Mouse (Mus musculus) heart, embryonic 14.5 days (tissue): ENCODE measurements around the gene Il6ra. TPM values are rescaled to one million over a fixed set of nuclear protein-coding genes. Genes with fewer than 3 reads are reported as not detected.
A peak's percentile ranks its signal among the peaks of the same experiment; 100 is the strongest.

ENCODE experiments used
- ATAC-seq: fragments of 200-750 bp; cut with Nextera tagmentation; 2 replicates; pipeline ENCODE4 v1.8.0; 2017; ENCODE audit warnings: low read depth, moderate TSS enrichment; ENCODE audit not compliant: insufficient number of reproducible peaks, insufficient read depth, low FRiP score
- H3K27ac ChIP-seq, 2 experiments: fragments of 200-500 bp in 1 of 2; fragments of 300-500 bp in 1 of 2; sonication (generic) in 1 of 2; replicated peaks in 1 of 2; 2 replicates each; pipeline ENCODE4 v1.5.1; 2012 to 2014; ENCODE audit warnings: low read depth in 2 of 2, low read length in 2 of 2, control low read depth in 1 of 2, mild to moderate bottlenecking in 1 of 2, mixed read lengths in 1 of 2; ENCODE audit not compliant: control insufficient read depth in 1 of 2, insufficient read depth in 1 of 2
- H3K27me3 ChIP-seq: fragments of 300-500 bp; sonication (generic); 2 replicates; pipeline ENCODE4 v1.6.1; 2014; ENCODE audit warnings: mild to moderate bottlenecking, low read length, control low read depth; ENCODE audit not compliant: control insufficient read depth, insufficient read depth
- H3K36me3 ChIP-seq: fragments of 300-500 bp; sonication (generic); 2 replicates; pipeline ENCODE4 v1.6.1; 2014; ENCODE audit warnings: mild to moderate bottlenecking, control low read depth, low read length, mixed read lengths; ENCODE audit not compliant: control insufficient read depth, insufficient read depth
- H3K4me1 ChIP-seq, 2 experiments: fragments of 200-500 bp in 1 of 2; fragments of 300-500 bp in 1 of 2; sonication (generic) in 1 of 2; 2 replicates each; pipeline ENCODE4 v1.6.1; 2012 to 2014; ENCODE audit warnings: low read length in 2 of 2, control low read depth in 1 of 2, mixed read lengths in 1 of 2; ENCODE audit not compliant: control insufficient read depth in 2 of 2, insufficient read depth in 2 of 2
- H3K4me2 ChIP-seq: fragments of 300-500 bp; sonication (generic); 2 replicates; pipeline ENCODE4 v1.6.1; 2014; ENCODE audit warnings: mild to moderate bottlenecking, low read length
- H3K4me3 ChIP-seq, 2 experiments: fragments of 200-500 bp in 1 of 2; fragments of 300-500 bp in 1 of 2; sonication (generic) in 1 of 2; 2 replicates each; pipeline ENCODE4 v1.5.1; 2012 to 2014; ENCODE audit warnings: low read length in 2 of 2, mild to moderate bottlenecking in 2 of 2, control low read depth in 1 of 2, low read depth in 1 of 2, moderate library complexity in 1 of 2; ENCODE audit not compliant: control insufficient read depth in 1 of 2, insufficient read depth in 1 of 2
- H3K9ac ChIP-seq: fragments of 300-500 bp; sonication (generic); 2 replicates; pipeline ENCODE4 v1.6.1; 2014; ENCODE audit warnings: mild to moderate bottlenecking, low read length
- H3K9me3 ChIP-seq: fragments of 300-500 bp; sonication (generic); 2 replicates; pipeline ENCODE4 v1.6.1; 2016; ENCODE audit warnings: low read length, control low read depth; ENCODE audit not compliant: control insufficient read depth
- WGBS: fragments of 180-500 bp; shearing (Covaris S2); extraction: QIAGEN DNeasy Blood & Tissue Kit; methylation state at CpG from one replicate; pipeline ENCODE4 v1.1.7; 2014; 5-methylcytosine and 5-hydroxymethylcytosine counted together
- polyA plus RNA-seq: library from polyadenylated mRNA; unstranded; fragments of >200 nt; fragmentation: Nextera tagmentation; extraction: Ambion mirVana; gene quantifications from 2 replicates; pipeline ENCODE4 v1.2.1, GENCODE M21; 2014

The Il6ra gene
- polyA plus RNA-seq: 0.32 and 0.58 TPM in 2 replicates

GRCm38 (mm10) chr3:89912543-89913391 lies at the start of gene Il6ra:
Gene Il6ra, minus strand, starts transcription at chr3:89913196.
- H3K27me3 ChIP-seq: peaks cover 43% of the 10 kb centered on the region
- 1% methylated on average over 70 of the region's 75 CpGs for WGBS
- peak; percentile 59; the same call in 1 of the 2 replicates for ATAC-seq
- H3K4me3 ChIP-seq: peak within 1 kb of the TSS; percentile 42 to 51
- no peaks in the 10 kb centered on the region for H3K9me3 ChIP-seq
- peaks cover 4 to 9% of the 10 kb centered on the region in 2 experiments; a peak in 2 of 4 replicates for H3K4me1 ChIP-seq
- peak within 1 kb of the TSS; percentile 65 for H3K9ac ChIP-seq
- no peak within 1 kb of the TSS for H3K27ac ChIP-seq
- peak within 1 kb of the TSS; percentile 95 for H3K4me2 ChIP-seq
- H3K36me3 ChIP-seq: no peaks in the 10 kb centered on the region

GRCm38 (mm10) chr3:89962059-89962750 lies 49.2 kb upstream of the Il6ra start:
- peak overlapping the region; percentile 89 for H3K4me2 ChIP-seq
- H3K27me3 ChIP-seq: no peaks in the 10 kb centered on the region
- peaks cover 25% of the 10 kb centered on the region for H3K36me3 ChIP-seq
- H3K4me3 ChIP-seq: peak overlapping the region; percentile 94 to 96
- ATAC-seq: no peak
- WGBS: under 1% methylated on average over 14 of the region's 14 CpGs
- peak overlapping the region; percentile 89 to 99 for H3K27ac ChIP-seq
- H3K9me3 ChIP-seq: no peaks in the 10 kb centered on the region
- peaks cover 33 to 37% of the 10 kb centered on the region in 2 experiments for H3K4me1 ChIP-seq
- H3K9ac ChIP-seq: peak overlapping the region; percentile 96

GRCm38 (mm10) chr3:89961436-89961835 lies 48.4 kb upstream of the Il6ra start:
- Histone ChIP-seq H3K9me3 (no peaks in the 10 kb centered on the region), H3K4me3 (peak overlapping the region; percentile 94 to 96; a peak in 2 of 4 replicates), H3K4me1 (peaks cover 33 to 37% of the 10 kb centered on the region in 2 experiments), H3K4me2 (peak overlapping the region; percentile 89), H3K9ac (peak overlapping the region; percentile 96), H3K27me3 (no peaks in the 10 kb centered on the region), H3K36me3 (peaks cover 33% of the 10 kb centered on the region), H3K27ac (peak overlapping the region; percentile 89 to 99; a peak in 2 of 4 replicates)
- ATAC-seq: no peak
- WGBS: 30% methylated on average over 4 of the region's 4 CpGs

- peak overlapping the region; percentile 65 to 96 for H3K4me3 ChIP-seq
- ATAC-seq: peak; percentile 89
- WGBS: under 1% methylated on average over 30 of the region's 30 CpGs
Observed at GRCm38 (mm10) chr3:89960469-89960868, 47.5 kb upstream of the Il6ra start.

GRCm38 (mm10) chr3:89959435-89959834 lies 46.4 kb upstream of the Il6ra start:
- H3K9ac ChIP-seq: peak overlapping the region; percentile 76
- WGBS: 65% methylated on average over 4 of the region's 4 CpGs
- no peak overlapping the region; a peak in 1 of 4 replicates for H3K27ac ChIP-seq
- H3K27me3 ChIP-seq: no peaks in the 10 kb centered on the region
- H3K4me3 ChIP-seq: no peak overlapping the region
- no peaks in the 10 kb centered on the region for H3K9me3 ChIP-seq
- H3K4me1 ChIP-seq: peaks cover 30% of the 10 kb centered on the region in 2 experiments
- peaks cover 46% of the 10 kb centered on the region for H3K36me3 ChIP-seq
- ATAC-seq: no peak
- peak overlapping the region; percentile 89 for H3K4me2 ChIP-seq

More at GRCm38 (mm10) chr3:89960469-89960868, 47.5 kb upstream of the Il6ra start:
- Histone ChIP-seq H3K36me3 (peaks cover 41% of the 10 kb centered on the region), H3K4me1 (peaks cover 33 to 37% of the 10 kb centered on the region in 2 experiments), H3K9me3 (no peaks in the 10 kb centered on the region), H3K9ac (peak overlapping the region; percentile 76), H3K27ac (0 out of 4 replicates have a peak overlapping the region, but pooled peaks of 1 of the 2 experiments have one; percentile 23), H3K27me3 (no peaks in the 10 kb centered on the region), H3K4me2 (peak overlapping the region; percentile 89)

- H3K9me3 ChIP-seq: no peaks in the 10 kb centered on the region
- WGBS: 92% methylated on average over 9 of the region's 9 CpGs
Observed at GRCm38 (mm10) chr3:89957880-89958279, 44.9 kb upstream of the Il6ra start.

GRCm38 (mm10) chr3:89956177-89956971 lies 43.4 kb upstream of the Il6ra start:
- Histone ChIP-seq H3K27ac (no peak overlapping the region), H3K36me3 (peaks cover 76% of the 10 kb centered on the region), H3K9ac (no peak overlapping the region), H3K27me3 (no peaks in the 10 kb centered on the region), H3K4me3 (no peak overlapping the region), H3K4me2 (no peak overlapping the region), H3K4me1 (peaks cover 22% of the 10 kb centered on the region in 2 experiments), H3K9me3 (no peaks in the 10 kb centered on the region)
- no peak for ATAC-seq
- 94% methylated on average over 7 of the region's 7 CpGs for WGBS

More at GRCm38 (mm10) chr3:89957880-89958279, 44.9 kb upstream of the Il6ra start:
- Histone ChIP-seq H3K4me2 (no peak overlapping the region), H3K4me3 (no peak overlapping the region), H3K27me3 (no peaks in the 10 kb centered on the region), H3K27ac (no peak overlapping the region), H3K4me1 (peaks cover 29 to 30% of the 10 kb centered on the region in 2 experiments), H3K36me3 (peaks cover 61% of the 10 kb centered on the region), H3K9ac (no peak overlapping the region)
- no peak for ATAC-seq
